Mouse (Mus musculus): ENCODE measurements at regions not wholly inside any gene's neighbourhood (a gene's known extent, or its start where the extent isn't known, plus 50 kb on each side); places are given as distances from the start of the nearest gene placed in this dataset.

GRCm38 (mm10) chr6:94816161-94816560, 116.2 kb upstream of the Lrig1 start:
- no peak for DNase-seq (ENCODE audit: low read depth, low spot score)

GRCm38 (mm10) chr6:94814711-94815110, 114.8 kb upstream of the Lrig1 start:
- DNase-seq (ENCODE audit: low read depth, low spot score), result no peak

GRCm38 (mm10) chr6:94813481-94814148, 113.7 kb upstream of the Lrig1 start:
- DNase-seq (ENCODE audit: low read depth, low spot score), result no peak

GRCm38 (mm10) chr6:94811846-94812245, 111.9 kb upstream of the Lrig1 start:
- DNase-seq (ENCODE audit: low read depth, low spot score), result no peak

GRCm38 (mm10) chr6:94807216-94807615, 107.3 kb upstream of the Lrig1 start:
- DNase-seq (ENCODE audit: low read depth, low spot score), result no peak

GRCm38 (mm10) chr6:94806481-94807160, 106.7 kb upstream of the Lrig1 start:
- no peak for DNase-seq (ENCODE audit: low read depth, low spot score)

- no peak for DNase-seq (ENCODE audit: low read depth, low spot score)
Observed at GRCm38 (mm10) chr6:94805685-94806084, 105.7 kb upstream of the Lrig1 start.

- DNase-seq (ENCODE audit: low read depth, low spot score), result no peak
Observed at GRCm38 (mm10) chr6:94804284-94804815, 104.4 kb upstream of the Lrig1 start.

- DNase-seq (ENCODE audit: low read depth, low spot score), result no peak
Observed at GRCm38 (mm10) chr6:94801039-94801438, 101.1 kb upstream of the Lrig1 start.

GRCm38 (mm10) chr6:94798545-94799211, 98.7 kb upstream of the Lrig1 start:
- DNase-seq (ENCODE audit: low read depth, low spot score), result no peak

GRCm38 (mm10) chr6:94795442-94795841, 95.5 kb upstream of the Lrig1 start:
- DNase-seq (ENCODE audit: low read depth, low spot score), result no peak

GRCm38 (mm10) chr6:94793555-94793954, 93.6 kb upstream of the Lrig1 start:
- no peak for DNase-seq (ENCODE audit: low read depth, low spot score)

- no peak for DNase-seq (ENCODE audit: low read depth, low spot score)
Observed at GRCm38 (mm10) chr6:94792312-94792711, 92.4 kb upstream of the Lrig1 start.

GRCm38 (mm10) chr6:94789308-94789763, 89.4 kb upstream of the Lrig1 start:
- DNase-seq (ENCODE audit: low read depth, low spot score), result no peak

- no peak for DNase-seq (ENCODE audit: low read depth, low spot score)
Observed at GRCm38 (mm10) chr6:94783471-94783870, 83.5 kb upstream of the Lrig1 start.

GRCm38 (mm10) chr6:94780621-94781020, 80.7 kb upstream of the Lrig1 start:
- no peak for DNase-seq (ENCODE audit: low read depth, low spot score)

GRCm38 (mm10) chr6:94779854-94780253, 79.9 kb upstream of the Lrig1 start:
- DNase-seq (ENCODE audit: low read depth, low spot score), result no peak

GRCm38 (mm10) chr6:94779213-94779612, 79.3 kb upstream of the Lrig1 start:
- DNase-seq (ENCODE audit: low read depth, low spot score), result no peak

- no peak for DNase-seq (ENCODE audit: low read depth, low spot score)
Observed at GRCm38 (mm10) chr6:94778797-94779196, 78.8 kb upstream of the Lrig1 start.

GRCm38 (mm10) chr6:94776585-94776984, 76.6 kb upstream of the Lrig1 start:
- DNase-seq (ENCODE audit: low read depth, low spot score), result no peak

GRCm38 (mm10) chr6:94774871-94775270, 74.9 kb upstream of the Lrig1 start:
- DNase-seq (ENCODE audit: low read depth, low spot score), result no peak

Measured in brain, embryonic 18.5 days (tissue).